Comparison of ENCODE assay signal across 8 mouse cellular contexts in the genomic region with DNA sequence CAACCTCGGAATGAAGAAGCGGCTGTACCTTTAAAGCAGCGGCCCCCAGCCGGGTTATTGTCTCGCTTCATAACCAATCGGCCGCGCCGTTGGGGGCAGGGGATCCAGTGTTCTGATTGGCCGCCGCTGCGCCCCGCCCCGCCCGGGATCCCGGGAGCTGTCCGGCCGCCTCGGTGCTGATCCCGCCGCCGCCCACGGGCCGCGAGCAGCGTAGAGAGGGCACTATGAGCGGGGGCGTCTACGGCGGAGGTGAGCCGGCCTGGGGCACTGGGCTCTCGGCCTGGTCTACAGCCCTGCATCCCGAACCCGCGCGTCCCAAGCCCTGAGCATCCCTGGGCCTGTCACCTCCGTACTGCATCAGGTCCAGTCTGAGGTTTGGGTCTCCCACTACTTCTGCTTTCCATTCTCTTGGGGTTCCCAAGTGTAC. TPM values are rescaled to one million over a fixed set of nuclear protein-coding genes. Genes with fewer than 3 reads are reported as not detected.
DNase-seq lines count a peak whose midpoint lies in the region; ATAC-seq lines count a peak whose summit lies in the region.

TSS of gene Actl6b (plus strand) at position 107 of the 427 bp plus-strand sequence.

- H3K27me3 ChIP-seq in forebrain, embryonic 13.5 days = peaks cover 18% of the 10 kb centered on the region; the same call in 1 of the 2 replicates
- H3K27me3 ChIP-seq in hindbrain, embryonic 10.5 days (ENCODE audit: insufficient read depth, poor library complexity, severe bottlenecking) = peaks cover 19% of the 10 kb centered on the region
- H3K27me3 ChIP-seq in lung, embryonic 15.5 days = peaks cover 14% of the 10 kb centered on the region

- H3K36me3 ChIP-seq in forebrain, embryonic 13.5 days (ENCODE audit: poor library complexity, severe bottlenecking) = no peaks in the 10 kb centered on the region
- no peaks in the 10 kb centered on the region for H3K36me3 ChIP-seq in hindbrain, embryonic 10.5 days
- H3K36me3 ChIP-seq in lung, embryonic 15.5 days = no peaks in the 10 kb centered on the region

- H3K27ac ChIP-seq in forebrain, embryonic 13.5 days = peak within 1 kb of the TSS; percentile 37
- peak within 1 kb of the TSS; percentile 72 for H3K27ac ChIP-seq in hindbrain, embryonic 10.5 days
- H3K27ac ChIP-seq in lung, embryonic 15.5 days = no peak within 1 kb of the TSS

- ATAC-seq in cerebellum, adult (ENCODE audit: insufficient number of reproducible peaks, low FRiP score, low TSS enrichment) = peak; percentile 95
- ATAC-seq in forebrain, embryonic 13.5 days = peak; percentile 97
- peak; percentile 72 for ATAC-seq in lung, embryonic 15.5 days (ENCODE audit: borderline replicate concordance, extremely low read depth, low FRiP score, low TSS enrichment)

- H3K4me1 ChIP-seq in forebrain, embryonic 13.5 days = peaks cover 12% of the 10 kb centered on the region
- peaks cover 14% of the 10 kb centered on the region; the same call in 1 of the 2 replicates for H3K4me1 ChIP-seq in hindbrain, embryonic 10.5 days (replicated peaks)
- H3K4me1 ChIP-seq in lung, embryonic 15.5 days = no peaks in the 10 kb centered on the region

- peak; percentile 94 for DNase-seq in MN1 (ENCODE audit: low spot score)
- DNase-seq in hindbrain, embryonic 10.5 days (ENCODE audit: low spot score) = peak; percentile 86
- peak; percentile 89 to 92 for DNase-seq in layer of hippocampus, postnatal 10 days (ENCODE audit: low spot score in 2 of 2)
- DNase-seq in ovary, adult 18-20 months (ENCODE audit: low spot score) = peak; percentile 40
- peak; percentile 84 for DNase-seq in thymus, postnatal 4 days

- peak within 1 kb of the TSS; percentile 77 for H3K9ac ChIP-seq in forebrain, embryonic 13.5 days
- no peak within 1 kb of the TSS for H3K9ac ChIP-seq in lung, embryonic 15.5 days

- 1% methylated on average over 30 of the region's 37 CpGs for WGBS in forebrain, embryonic 13.5 days
- WGBS in hindbrain, embryonic 10.5 days = under 1% methylated on average over 37 of the region's 37 CpGs
- under 1% methylated on average over 37 of the region's 37 CpGs for WGBS in lung, embryonic 15.5 days

- no peaks in the 10 kb centered on the region for H3K9me3 ChIP-seq in forebrain, embryonic 13.5 days (replicated peaks)
- no peaks in the 10 kb centered on the region for H3K9me3 ChIP-seq in hindbrain, embryonic 10.5 days
- no peaks in the 10 kb centered on the region for H3K9me3 ChIP-seq in lung, embryonic 15.5 days

- peak within 1 kb of the TSS; percentile 65 for H3K4me2 ChIP-seq in forebrain, embryonic 13.5 days
- H3K4me2 ChIP-seq in lung, embryonic 15.5 days = peak within 1 kb of the TSS; percentile 31

- H3K4me3 ChIP-seq in forebrain, embryonic 13.5 days = peak within 1 kb of the TSS; percentile 59
- H3K4me3 ChIP-seq in hindbrain, embryonic 10.5 days = peak within 1 kb of the TSS; percentile 49
- no peak within 1 kb of the TSS; the same call in 1 of the 2 replicates for H3K4me3 ChIP-seq in lung, embryonic 15.5 days

RNA-seq across cellular contexts. Expression of gene Actl6b, which starts in this region (rescaled TPM):
- 144 and 174 TPM in 2 replicates for polyA plus RNA-seq in forebrain, embryonic 13.5 days (2015; fragmentation: Nextera tagmentation; extraction: Ambion mirVana)
- 10.3 and 47.6 TPM in 2 replicates for polyA plus RNA-seq in hindbrain, embryonic 10.5 days (2016; fragmentation: Nextera tagmentation; extraction: Ambion mirVana)
- total RNA-seq in layer of hippocampus, postnatal 10 days (2021) = 100 to 1,000 TPM; 124 to 134 TPM
- polyA plus RNA-seq in lung, embryonic 15.5 days (2015; fragmentation: Nextera tagmentation; extraction: Ambion mirVana) = 0.24 and 0.71 TPM in 2 replicates

Comparison
In these comparisons a context has a peak if more than half of its experiments do, and no peak if none do; other contexts are left out.
1. Peak in ATAC-seq and H3K4me2 ChIP-seq in lung, embryonic 15.5 days; RNA of the gene not detected or under 1 TPM.
2. DNase-seq: peak in every context shown above with its lines; median percentile 94 in MN1; 90 in layer of hippocampus, postnatal 10 days; 86 in hindbrain, embryonic 10.5 days; 84 in thymus, postnatal 4 days; 40 in ovary, adult 18-20 months.